Comparison of ENCODE assay signal across 1 mouse cellular context in the genomic region with DNA sequence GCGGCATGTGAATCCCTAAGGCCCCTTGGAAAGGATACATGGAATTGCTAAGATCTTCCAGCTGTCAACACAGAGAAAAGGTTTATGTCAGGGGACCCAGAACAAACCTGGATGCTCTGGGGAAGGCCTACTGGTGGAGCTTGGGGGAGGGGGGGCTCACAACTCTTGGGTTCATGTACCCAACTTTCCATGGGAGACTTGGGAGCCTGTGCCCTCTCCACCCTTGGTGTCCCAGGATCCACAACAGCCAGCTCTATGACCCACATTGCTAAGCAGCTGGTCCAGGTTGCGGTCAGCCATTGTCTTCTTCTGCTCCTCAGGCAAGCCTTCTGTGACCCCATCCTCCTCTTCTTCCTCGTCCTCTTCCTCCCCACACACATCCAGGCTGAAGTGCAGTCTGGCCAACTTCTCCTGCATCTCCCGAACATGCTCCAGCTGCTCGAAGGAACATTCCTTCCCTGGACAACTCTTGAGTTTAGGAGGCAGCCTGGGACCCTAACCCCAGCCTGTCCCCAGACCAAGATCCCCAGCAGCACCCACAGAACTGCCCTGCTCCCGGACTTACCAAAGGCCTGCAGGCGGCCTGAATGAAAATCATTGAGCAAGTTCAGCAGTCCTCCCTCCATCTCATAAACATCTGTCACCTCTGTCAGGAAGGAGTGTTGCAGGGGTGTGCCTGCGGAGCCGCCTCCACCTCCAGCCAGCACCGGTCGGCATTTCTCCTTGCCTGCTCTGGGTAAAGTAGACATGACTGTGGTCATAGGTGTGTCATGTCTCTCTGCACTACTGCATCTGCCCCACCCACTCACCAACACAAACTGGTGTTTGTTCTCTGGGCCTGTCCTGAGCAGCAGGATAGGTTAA.
TF ChIP-seq lines count a peak whose summit lies in the region.

No protein-coding gene starts in this region.

TF ChIP-seq in CH12.LX, 34 proteins besides CTCF, POLR2A, EP300 and RAD21 (continued from another document):
- TF ChIP-seq POLR2AphosphoS2 (IDR thresholded peaks at IDR 0.05; ENCODE audit: low read depth, low read length) (no peak), USF2 (conservative IDR thresholded peaks at IDR 0.05; ENCODE audit: low read depth, low read length) (no peak), E2F4 (IDR thresholded peaks at IDR 0.05; ENCODE audit: insufficient replicate concordance, low read depth, low read length) (no peak), ZKSCAN1 (IDR thresholded peaks at IDR 0.05; ENCODE audit: borderline replicate concordance, low read depth, low read length) (no peak)
